Mouse (Mus musculus): ENCODE measurements around the gene Spire2.

- TF ChIP-seq GATA1 (IDR thresholded peaks at IDR 0.05; ENCODE audit: low read length) (no peak), TAL1 (IDR thresholded peaks at IDR 0.05; ENCODE audit: low read length) (no peak)
Measured at GRCm38 (mm10) chr8:123411246-123411645, 78.7 kb downstream of the Spire2 start, which contains the start of gene Tubb3.

All from erythroblast, embryonic 14.5 days (primary cell).